Mouse (Mus musculus) neural tube, embryonic 15.5 days (tissue): ENCODE data around the gene Suv39h1. TPM values are rescaled to one million over a fixed set of nuclear protein-coding genes. Genes with fewer than 3 reads are reported as not detected.
A peak's percentile ranks its signal among the peaks of the same experiment; 100 is the strongest.
"Not testable (repeated sequence)": the region's sequence is repeated elsewhere in the genome, so short reads cannot be mapped to it uniquely, and the experiment has no call there.

Experiments
- ATAC-seq: fragments of 200-750 bp; cut with Nextera tagmentation; 2 replicates; pipeline ENCODE4 v1.8.0; 2017; ENCODE audit warnings: mild to moderate bottlenecking, moderate TSS enrichment, moderate library complexity; ENCODE audit not compliant: low FRiP score
- H3K27ac ChIP-seq: fragments of 300-500 bp; sonication (generic); replicated peaks from 2 replicates; pipeline ENCODE4 v1.5.1; 2015; ENCODE audit warnings: mild to moderate bottlenecking, inconsistent platforms
- H3K27me3 ChIP-seq: fragments of 300-500 bp; sonication (generic); replicated peaks from 2 replicates; pipeline ENCODE4 v1.6.1; 2015; ENCODE audit warnings: inconsistent platforms
- H3K36me3 ChIP-seq: fragments of 300-500 bp; sonication (generic); 2 replicates; pipeline ENCODE4 v1.6.1; 2015; ENCODE audit warnings: inconsistent platforms
- H3K4me1 ChIP-seq: fragments of 300-500 bp; sonication (generic); 2 replicates; pipeline ENCODE4 v1.6.1; 2015; ENCODE audit warnings: inconsistent platforms
- H3K4me2 ChIP-seq: fragments of 300-500 bp; sonication (generic); 2 replicates; pipeline ENCODE4 v1.6.1; 2015; ENCODE audit warnings: inconsistent platforms, mild to moderate bottlenecking, moderate library complexity
- H3K4me3 ChIP-seq: fragments of 300-500 bp; sonication (generic); replicated peaks from 2 replicates; pipeline ENCODE4 v1.5.1; 2015; ENCODE audit warnings: mild to moderate bottlenecking, inconsistent platforms
- H3K9ac ChIP-seq: fragments of 300-500 bp; sonication (generic); replicated peaks from 2 replicates; pipeline ENCODE4 v1.6.1; 2015; ENCODE audit warnings: mild to moderate bottlenecking, inconsistent platforms
- H3K9me3 ChIP-seq: fragments of 300-500 bp; sonication (generic); replicated peaks from 2 replicates; pipeline ENCODE4 v1.6.1; 2016; ENCODE audit warnings: inconsistent platforms
- WGBS: fragments of 180-500 bp; shearing (Covaris S2); methylation state at CpG from one replicate; pipeline ENCODE4 v1.1.7; 2015; ENCODE audit warnings: mixed read lengths; 5-methylcytosine and 5-hydroxymethylcytosine counted together
- polyA plus RNA-seq: library from polyadenylated mRNA; unstranded; fragments of >200 nt; fragmentation: Nextera tagmentation; extraction: Ambion mirVana; gene quantifications from 2 replicates; pipeline ENCODE4 v1.2.1, GENCODE M21; 2015

Gene Suv39h1
- polyA plus RNA-seq = 34.6 and 42.5 TPM in 2 replicates

DNA sequence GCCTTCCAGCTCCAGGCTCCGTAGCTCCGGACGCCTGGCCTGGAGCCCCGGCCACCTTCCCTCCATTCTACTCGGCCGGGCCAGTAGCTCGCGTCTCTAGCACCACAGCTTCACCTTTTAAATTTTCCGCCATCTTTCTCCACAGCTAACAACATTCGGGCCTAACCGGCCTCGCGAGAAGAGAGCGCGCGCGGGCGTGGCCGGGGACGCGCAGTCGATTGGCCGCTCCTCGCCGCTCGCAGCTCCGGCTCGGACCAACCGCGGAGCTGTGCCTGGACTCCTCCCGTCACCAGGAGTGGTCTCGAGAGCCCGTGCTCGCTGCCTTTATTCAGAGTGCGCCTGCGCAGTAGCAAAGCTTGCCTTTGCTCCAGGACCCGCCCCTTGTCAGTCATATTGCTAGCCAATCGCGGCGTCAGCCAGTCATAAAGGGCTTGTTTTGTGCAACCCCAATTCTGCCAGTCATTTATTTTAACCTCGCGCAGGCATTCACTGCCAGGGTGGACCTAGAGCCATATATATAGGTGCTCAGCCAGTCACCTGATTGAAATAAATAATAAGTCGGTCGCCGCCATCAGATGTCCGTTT is at the start of gene Suv39h1:
Suv39h1 (minus strand) TSS at position 331 of the 585 bp plus-strand sequence.
- H3K36me3 ChIP-seq = 0 out of 2 replicates have a peak, but pooled peaks cover 7% of the 10 kb centered on the region
- WGBS = 9% methylated on average over 46 of the region's 46 CpGs
- ATAC-seq = peak; percentile 96
- H3K27me3 ChIP-seq = no peaks in the 10 kb centered on the region
- no peaks in the 10 kb centered on the region for H3K9me3 ChIP-seq
- peak within 1 kb of the TSS; percentile 50 for H3K9ac ChIP-seq
- H3K4me3 ChIP-seq = peak within 1 kb of the TSS; percentile 53
- H3K4me2 ChIP-seq = peak within 1 kb of the TSS; percentile 58
- H3K27ac ChIP-seq = peak within 1 kb of the TSS; percentile 88
- peaks cover 7% of the 10 kb centered on the region for H3K4me1 ChIP-seq

DNA sequence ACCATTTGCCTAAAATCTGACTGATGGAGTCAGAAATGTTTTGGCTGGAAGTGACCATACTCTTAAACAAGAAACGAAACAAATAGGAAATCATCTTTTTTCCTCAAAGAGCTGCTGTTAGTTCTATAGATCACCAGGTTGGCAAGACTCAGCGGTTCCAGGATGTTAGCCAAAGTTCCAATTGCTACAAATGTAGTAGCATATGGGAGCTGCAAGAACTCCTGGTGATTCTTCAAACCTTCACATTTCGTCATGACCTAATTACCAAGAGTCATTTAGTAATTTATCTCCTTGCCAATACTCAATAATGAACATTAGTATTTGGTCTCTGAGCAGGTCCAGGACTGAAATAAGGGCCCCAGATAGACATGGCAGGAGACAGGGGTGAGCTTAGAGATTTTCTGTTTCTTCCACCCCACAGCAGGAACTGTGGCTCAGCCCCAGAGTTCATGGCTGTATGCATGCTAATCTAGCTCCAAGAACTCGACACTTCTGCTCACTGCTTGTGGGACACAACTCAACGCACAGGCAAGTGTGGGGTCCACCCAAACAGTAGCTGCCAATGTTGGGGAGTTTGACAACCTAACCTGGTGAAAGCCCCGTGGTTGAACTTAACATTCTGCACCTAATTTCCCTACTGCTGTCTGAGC is 49.4 kb upstream of the Suv39h1 start:
- 87% methylated on average over 6 of the region's 6 CpGs for WGBS
- no peak overlapping the region for H3K4me3 ChIP-seq
- no peaks in the 10 kb centered on the region for H3K27me3 ChIP-seq
- H3K9me3 ChIP-seq = no peaks in the 10 kb centered on the region
- no peak overlapping the region for H3K27ac ChIP-seq
- H3K9ac ChIP-seq = no peak overlapping the region
- H3K4me2 ChIP-seq = no peak overlapping the region
- H3K36me3 ChIP-seq = peaks cover 19% of the 10 kb centered on the region; the same call in 1 of the 2 replicates
- no peak for ATAC-seq
- no peaks in the 10 kb centered on the region for H3K4me1 ChIP-seq

DNA sequence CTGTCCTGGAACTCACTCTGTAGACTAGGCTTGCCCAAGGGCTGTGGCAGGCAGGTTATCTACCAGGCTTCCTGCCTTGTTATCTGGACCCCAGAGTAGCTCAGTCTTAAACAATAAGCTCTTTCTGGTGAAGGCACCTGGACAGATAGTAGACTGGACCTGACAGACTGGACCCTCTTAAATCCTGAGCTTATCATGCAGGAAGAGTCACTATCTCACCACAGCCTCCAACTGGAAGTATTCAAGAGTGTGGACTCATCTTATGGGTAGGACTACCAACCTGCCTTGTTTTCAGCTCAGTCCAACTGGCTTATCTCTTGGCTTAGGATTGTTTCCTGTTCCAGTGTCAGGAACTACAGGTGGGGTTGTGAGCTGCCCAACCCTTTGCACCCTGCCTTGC is 42.7 kb upstream of the Suv39h1 start:
- no peaks in the 10 kb centered on the region for H3K4me1 ChIP-seq

DNA sequence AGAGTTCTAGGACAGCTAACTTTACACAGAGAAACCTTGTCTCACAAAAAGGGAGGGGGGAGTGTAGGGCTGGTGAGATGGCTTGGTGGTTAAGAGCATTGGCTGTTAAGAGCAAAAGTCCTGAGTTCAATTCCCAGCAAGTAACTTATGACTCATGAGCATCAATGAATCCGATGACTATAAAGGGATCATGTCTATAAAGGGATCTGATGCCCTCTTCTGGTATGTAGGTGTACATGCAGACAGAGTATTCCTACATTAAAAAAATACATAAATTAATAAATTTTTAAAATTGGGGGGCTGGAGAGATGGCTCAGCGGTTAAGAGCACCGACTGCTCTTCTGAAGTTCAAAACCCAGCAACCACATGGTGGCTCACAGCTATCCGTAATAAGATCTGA is 40.7 kb upstream of the Suv39h1 start:
- no peak overlapping the region for H3K4me3 ChIP-seq
- no peak overlapping the region for H3K4me2 ChIP-seq
- H3K27me3 ChIP-seq = no peaks in the 10 kb centered on the region
- H3K4me1 ChIP-seq = no peaks in the 10 kb centered on the region
- no peak for ATAC-seq
- H3K9me3 ChIP-seq = no peaks in the 10 kb centered on the region
- H3K36me3 ChIP-seq = no peaks in the 10 kb centered on the region
- H3K27ac ChIP-seq = no peak overlapping the region
- 84% methylated on average over 4 of the region's 4 CpGs for WGBS
- H3K9ac ChIP-seq = no peak overlapping the region

More for the DNA sequence above, 42.7 kb upstream of the Suv39h1 start:
- Histone ChIP-seq H3K27me3 (no peaks in the 10 kb centered on the region), H3K9me3 (no peaks in the 10 kb centered on the region), H3K9ac (no peak overlapping the region), H3K4me3 (no peak overlapping the region), H3K4me2 (no peak overlapping the region), H3K27ac (no peak overlapping the region), H3K36me3 (0 out of 2 replicates have a peak, but pooled peaks cover 2% of the 10 kb centered on the region)
- no peak for ATAC-seq

DNA sequence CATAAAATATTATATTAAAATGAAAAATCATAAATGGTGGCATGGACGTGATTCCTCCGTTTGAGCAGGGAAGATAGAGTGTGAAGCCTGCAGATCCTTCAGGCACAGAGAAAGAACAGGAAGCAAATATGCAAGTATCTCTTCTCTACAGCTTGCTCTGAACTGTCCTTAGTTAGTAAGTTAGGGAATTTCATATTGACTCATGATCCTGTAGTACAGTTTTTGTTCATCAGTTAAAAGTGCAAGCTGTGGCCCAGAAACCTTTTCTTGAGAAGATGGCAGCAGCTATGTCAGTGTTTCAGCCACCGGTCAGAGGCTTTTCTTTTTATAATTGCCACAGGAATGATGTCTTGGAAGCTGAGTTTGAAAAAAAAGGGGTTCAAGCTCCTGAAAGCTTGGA is 30.5 kb upstream of the Suv39h1 start:
- Histone ChIP-seq H3K4me1 (peaks cover 5% of the 10 kb centered on the region; the same call in 1 of the 2 replicates), H3K4me2 (no peak overlapping the region), H3K9ac (no peak overlapping the region), H3K9me3 (no peaks in the 10 kb centered on the region), H3K36me3 (no peaks in the 10 kb centered on the region), H3K4me3 (no peak overlapping the region), H3K27me3 (no peaks in the 10 kb centered on the region), H3K27ac (no peak overlapping the region)
- ATAC-seq = no peak
- WGBS = 92% methylated on average over 3 of the region's 3 CpGs

DNA sequence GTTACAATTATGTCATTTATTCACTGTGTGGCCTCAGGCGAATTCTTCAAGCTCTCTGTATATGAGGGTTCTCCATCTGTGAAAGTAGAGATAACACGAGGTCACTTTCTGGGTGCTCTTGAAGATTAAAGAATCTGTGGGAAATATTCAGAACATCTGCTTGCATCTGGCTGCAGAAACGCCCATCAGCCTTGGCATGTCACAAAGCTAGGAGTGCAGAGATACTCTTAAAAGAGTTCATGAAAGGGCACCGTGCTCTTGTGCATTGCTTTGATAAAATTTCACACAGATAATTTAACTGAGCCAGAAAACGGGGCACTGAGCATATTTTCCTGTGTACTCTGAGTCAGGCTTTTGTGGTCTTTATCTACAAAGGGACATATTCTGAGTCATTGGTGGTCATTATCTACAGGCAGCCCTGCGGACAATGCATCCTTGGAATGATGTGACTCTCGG is 27.7 kb upstream of the Suv39h1 start:
- Histone ChIP-seq H3K4me2 (no peak overlapping the region), H3K4me3 (no peak overlapping the region), H3K36me3 (no peaks in the 10 kb centered on the region), H3K4me1 (peaks cover 5% of the 10 kb centered on the region; the same call in 1 of the 2 replicates), H3K9me3 (no peaks in the 10 kb centered on the region), H3K27ac (no peak overlapping the region), H3K27me3 (no peaks in the 10 kb centered on the region), H3K9ac (no peak overlapping the region)
- ATAC-seq = no peak
- 68% methylated on average over 7 of the region's 7 CpGs for WGBS

DNA sequence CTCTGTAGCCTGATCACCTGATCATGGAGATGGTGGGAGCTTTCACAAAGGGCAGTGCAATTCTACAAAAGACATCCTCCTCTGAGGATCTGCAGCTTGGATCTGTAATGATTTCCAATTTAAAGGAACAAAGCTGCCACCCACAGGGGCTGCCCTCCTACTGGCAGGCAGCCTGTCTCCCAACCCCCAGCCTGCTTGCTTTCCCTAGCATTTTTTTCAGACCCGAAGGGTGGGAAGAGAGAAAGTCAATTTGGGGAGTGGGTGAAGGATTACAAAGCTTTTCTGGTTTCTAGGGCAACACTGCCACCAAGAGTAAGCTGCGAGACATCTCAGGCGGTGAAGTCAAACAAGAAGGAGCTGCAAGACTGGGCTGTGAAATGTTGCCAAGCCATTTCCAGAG is 26.5 kb upstream of the Suv39h1 start:
- no peak overlapping the region for H3K4me3 ChIP-seq
- peaks cover 5% of the 10 kb centered on the region; the same call in 1 of the 2 replicates for H3K4me1 ChIP-seq
- no peaks in the 10 kb centered on the region for H3K36me3 ChIP-seq
- H3K27ac ChIP-seq = peak overlapping the region; percentile 84
- WGBS = 31% methylated on average over 3 of the region's 3 CpGs
- no peaks in the 10 kb centered on the region for H3K27me3 ChIP-seq
- ATAC-seq = peak; percentile 68
- peak overlapping the region; percentile 11; the same call in 1 of the 2 replicates for H3K4me2 ChIP-seq
- H3K9me3 ChIP-seq = no peaks in the 10 kb centered on the region
- H3K9ac ChIP-seq = no peak overlapping the region

DNA sequence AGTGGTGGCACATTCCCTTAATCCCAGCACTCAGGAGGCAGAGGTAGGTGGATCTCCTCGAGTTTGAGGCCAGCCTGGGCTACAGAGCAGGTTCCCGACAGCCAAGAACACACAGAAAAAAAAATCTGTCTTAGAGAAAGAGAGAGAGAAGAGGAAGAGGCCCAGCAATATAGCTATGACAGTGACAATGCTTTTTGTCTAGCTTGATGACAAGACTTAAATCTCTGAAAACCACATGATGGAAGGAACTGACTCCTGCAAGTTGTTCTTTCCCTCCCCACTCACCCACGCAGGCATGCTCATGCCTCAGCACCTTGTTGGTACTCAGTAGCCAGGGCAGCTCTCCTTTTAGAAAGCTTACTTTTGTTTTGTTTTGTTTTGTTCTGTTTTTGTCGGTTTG is 24.9 kb upstream of the Suv39h1 start:
- H3K36me3 ChIP-seq = no peaks in the 10 kb centered on the region
- WGBS = 64% methylated on average over 4 of the region's 4 CpGs
- H3K27me3 ChIP-seq = no peaks in the 10 kb centered on the region
- 0 out of 2 replicates have a peak overlapping the region, but pooled peaks have one; percentile 84 for H3K27ac ChIP-seq
- no peak overlapping the region for H3K4me3 ChIP-seq
- no peaks in the 10 kb centered on the region for H3K9me3 ChIP-seq
- H3K4me1 ChIP-seq = peaks cover 5% of the 10 kb centered on the region; the same call in 1 of the 2 replicates
- H3K9ac ChIP-seq = no peak overlapping the region
- no peak overlapping the region for H3K4me2 ChIP-seq
- no peak for ATAC-seq

DNA sequence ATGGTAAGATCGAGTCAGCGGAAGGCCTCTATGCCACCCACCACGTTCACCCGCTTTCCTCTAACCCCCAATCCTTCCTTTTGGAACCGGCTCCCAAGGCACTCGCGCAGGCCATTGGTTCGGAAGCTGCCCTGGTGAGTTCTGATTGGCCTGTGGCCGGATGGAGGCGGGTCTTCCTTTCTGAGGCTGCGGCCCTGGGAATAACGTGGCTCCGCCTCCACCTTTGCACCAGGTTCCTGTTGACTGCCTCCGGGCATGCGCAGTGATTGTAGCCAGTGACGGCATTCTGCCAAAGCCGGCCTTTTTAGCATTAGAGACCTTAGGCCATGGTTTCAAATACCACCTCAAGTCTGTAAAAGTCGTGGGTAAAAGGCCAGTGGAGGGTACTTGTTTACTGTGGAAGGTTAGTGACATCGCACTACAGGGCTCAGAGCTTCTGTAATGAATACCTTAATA is 22.3 kb upstream of the Suv39h1 start:
- H3K4me3 ChIP-seq = peak overlapping the region; percentile 29
- H3K4me1 ChIP-seq = peaks cover 5% of the 10 kb centered on the region; the same call in 1 of the 2 replicates
- WGBS = 14% methylated on average over 19 of the region's 19 CpGs
- ATAC-seq = peak; percentile 93
- no peaks in the 10 kb centered on the region for H3K9me3 ChIP-seq
- peak overlapping the region; percentile 74 for H3K27ac ChIP-seq
- H3K36me3 ChIP-seq = no peaks in the 10 kb centered on the region
- no peak overlapping the region for H3K9ac ChIP-seq
- no peaks in the 10 kb centered on the region for H3K27me3 ChIP-seq
- peak overlapping the region; percentile 42 for H3K4me2 ChIP-seq

DNA sequence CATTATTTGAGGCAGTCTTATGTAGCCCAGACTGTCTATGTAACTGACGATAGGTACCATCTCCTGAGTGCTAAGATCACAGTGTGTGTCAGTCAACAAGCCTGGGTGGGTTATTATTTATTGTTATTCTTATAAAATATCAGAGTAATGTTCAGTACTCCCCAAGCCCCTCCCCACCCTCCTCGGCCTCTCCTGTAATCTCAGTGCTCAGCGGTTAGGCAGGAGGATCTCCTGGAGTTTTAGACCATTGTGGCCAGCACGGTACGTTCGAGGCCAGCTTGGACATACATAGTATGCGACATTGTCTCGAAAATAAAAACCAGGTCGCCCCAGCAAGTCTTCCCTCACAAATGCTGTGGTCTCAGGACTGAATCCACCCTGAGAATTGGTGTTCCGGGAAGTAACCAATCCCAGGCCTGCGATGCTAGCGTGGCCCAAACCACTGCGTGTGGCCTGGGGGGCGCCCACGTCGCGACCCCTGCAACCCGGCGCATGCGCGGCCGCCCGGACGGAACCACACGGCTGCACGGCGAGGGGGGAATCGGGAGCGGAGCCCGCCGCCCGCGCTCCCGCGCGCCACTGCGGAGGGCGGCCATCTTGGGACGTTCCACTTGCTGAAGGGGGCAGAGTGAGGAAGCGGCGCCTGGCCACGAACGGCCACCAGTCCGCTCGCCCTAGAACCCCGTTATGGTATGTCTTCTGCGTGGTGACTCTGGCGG is 21.7 kb upstream of the Suv39h1 start:
- Histone ChIP-seq H3K27ac (peak overlapping the region; percentile 74), H3K4me2 (peak overlapping the region; percentile 44), H3K4me3 (peak overlapping the region; percentile 29)
- WGBS = 13% methylated on average over 32 of the region's 48 CpGs
- not testable (repeated sequence) for H3K9ac ChIP-seq, H3K4me1 ChIP-seq, H3K36me3 ChIP-seq, H3K27me3 ChIP-seq, H3K9me3 ChIP-seq
- ATAC-seq = peak; percentile 91

DNA sequence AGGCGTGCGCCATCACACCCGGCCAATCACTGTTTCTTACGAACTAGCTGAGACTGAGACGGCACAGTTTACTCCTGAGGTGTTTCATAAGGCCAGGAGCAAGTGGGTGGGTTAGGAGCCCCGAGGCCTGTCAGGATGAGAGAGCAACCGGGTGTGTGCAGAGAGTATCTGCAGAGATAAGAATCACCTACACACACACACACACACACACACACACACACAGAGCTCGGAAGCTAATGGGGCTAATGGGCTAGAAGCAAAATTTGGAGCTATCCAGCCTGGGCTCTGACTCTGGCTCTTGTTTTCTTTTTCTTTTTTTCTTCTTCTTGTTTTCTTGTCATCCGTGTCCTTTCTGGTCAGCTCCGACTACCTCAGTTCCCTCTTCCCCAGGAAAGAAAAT is 21.0 kb upstream of the Suv39h1 start:
- 0 out of 2 replicates have a peak overlapping the region, but pooled peaks have one; percentile 28 for H3K27ac ChIP-seq
- ATAC-seq = 0 out of 2 replicates have a peak, but pooled peaks have one; percentile 0
- peak overlapping the region; percentile 44 for H3K4me2 ChIP-seq
- H3K36me3 ChIP-seq = no peaks in the 10 kb centered on the region
- H3K27me3 ChIP-seq = no peaks in the 10 kb centered on the region
- no peaks in the 10 kb centered on the region for H3K9me3 ChIP-seq
- no peak overlapping the region for H3K9ac ChIP-seq
- peak overlapping the region; percentile 29 for H3K4me3 ChIP-seq
- 86% methylated on average over 10 of the region's 10 CpGs for WGBS
- 0 out of 2 replicates have a peak, but pooled peaks cover 2% of the 10 kb centered on the region for H3K4me1 ChIP-seq
